Mouse (Mus musculus): Measurements from ENCODE around the gene Sdr42e1.

Sdr42e1 gene

GRCm38 (mm10) chr8:117660358-117661031 is 13.0 kb downstream of the Sdr42e1 start:
- no peak for DNase-seq

GRCm38 (mm10) chr8:117658990-117659389 is 14.5 kb downstream of the Sdr42e1 start:
- DNase-seq: no peak

GRCm38 (mm10) chr8:117652318-117652717 is 21.2 kb downstream of the Sdr42e1 start:
- no peak for DNase-seq

GRCm38 (mm10) chr8:117646440-117646839 is 27.0 kb downstream of the Sdr42e1 start:
- DNase-seq: no peak

GRCm38 (mm10) chr8:117646020-117646419 is 27.5 kb downstream of the Sdr42e1 start:
- DNase-seq: peak; percentile 56

- no peak for DNase-seq
Observed at GRCm38 (mm10) chr8:117645486-117645885, 28.0 kb downstream of the Sdr42e1 start.

GRCm38 (mm10) chr8:117639631-117640030 is 33.9 kb downstream of the Sdr42e1 start:
- DNase-seq: no peak

- no peak for DNase-seq
Observed at GRCm38 (mm10) chr8:117637462-117637861, 36.0 kb downstream of the Sdr42e1 start.

- DNase-seq: no peak
Observed at GRCm38 (mm10) chr8:117634406-117634805, 39.1 kb downstream of the Sdr42e1 start.

GRCm38 (mm10) chr8:117632532-117632931 is 41.0 kb downstream of the Sdr42e1 start:
- no peak for DNase-seq

- no peak for DNase-seq
Observed at GRCm38 (mm10) chr8:117627096-117627495, 46.4 kb downstream of the Sdr42e1 start.

GRCm38 (mm10) chr8:117626040-117626838 is 47.2 kb downstream of the Sdr42e1 start:
- DNase-seq: peak; percentile 41

GRCm38 (mm10) chr8:117612861-117613260 is 60.6 kb downstream of the Sdr42e1 start:
- no peak for DNase-seq
